Mouse (Mus musculus): ENCODE measurements around the gene Armc8. TPM values are rescaled to one million over a fixed set of nuclear protein-coding genes. Genes with fewer than 3 reads are reported as not detected.

The Armc8 gene
- polyA plus RNA-seq, 1 experiment from 2014 or later, result 60.2 TPM

DNA sequence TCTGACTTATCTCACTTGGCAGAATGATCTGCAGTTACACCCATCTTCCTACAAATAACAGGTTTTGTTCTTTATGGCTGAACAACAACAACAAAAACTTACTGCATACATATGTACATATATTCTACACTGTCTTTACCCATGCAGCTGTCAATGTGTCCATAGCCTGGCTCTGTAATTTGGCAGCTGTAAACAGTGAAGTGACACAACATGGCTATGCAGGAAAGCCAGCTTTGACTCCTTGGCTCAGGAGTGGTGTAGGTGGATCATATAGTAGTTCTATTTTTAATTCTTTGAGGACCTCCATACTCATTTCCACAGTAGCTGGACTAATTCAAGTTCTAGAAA is 9.2 kb downstream of the Armc8 start:
- Histone ChIP-seq H3K27ac (replicated peaks) (no peak overlapping the region), H3K4me2 (replicated peaks) (no peak overlapping the region), H3K9me3 (no peaks in the 10 kb centered on the region), H3K27me3 (no peaks in the 10 kb centered on the region), H3K4me1 (no peaks in the 10 kb centered on the region), H3K9ac (replicated peaks) (no peak overlapping the region), H3K36me3 (no peaks in the 10 kb centered on the region), H3K4me3 (no peak overlapping the region)
- ATAC-seq (replicated peaks), result no peak

DNA sequence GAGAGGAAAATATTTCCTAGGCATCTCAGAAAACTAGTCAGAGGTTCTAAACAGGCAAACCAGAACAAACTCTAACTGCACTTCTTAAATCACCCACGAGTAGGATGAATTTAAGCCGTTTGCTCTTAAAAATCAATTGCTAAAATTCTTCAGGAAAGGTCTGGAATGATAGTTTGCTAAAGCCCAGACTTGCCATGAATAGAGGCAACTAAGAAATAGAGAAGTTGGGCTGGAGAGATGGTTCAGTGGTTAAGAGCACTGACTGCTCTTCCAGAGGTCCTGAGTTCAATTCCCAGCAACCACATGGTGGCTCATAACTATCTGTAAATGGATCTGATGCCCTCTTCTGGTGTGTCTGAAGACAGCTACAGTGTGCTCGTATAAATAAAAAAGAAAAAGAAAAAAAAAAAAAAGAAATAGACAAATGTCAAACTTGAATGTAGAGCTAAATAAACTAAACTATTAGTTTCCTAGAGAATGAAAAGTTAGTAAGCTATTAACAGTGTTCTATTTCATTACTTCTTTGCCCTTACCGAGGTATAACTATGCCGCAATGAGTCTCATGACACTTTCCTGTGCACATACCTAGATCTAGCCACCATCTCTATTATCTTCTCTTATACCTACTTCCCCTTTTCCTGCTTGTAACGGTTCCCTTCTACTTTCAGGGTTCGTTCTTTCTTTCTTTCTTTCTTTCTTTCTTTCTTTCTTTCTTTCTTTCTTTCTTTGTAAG is 9.7 kb downstream of the Armc8 start:
- H3K9me3 ChIP-seq, result no peaks in the 10 kb centered on the region
- H3K27ac ChIP-seq (replicated peaks), result no peak overlapping the region
- no peaks in the 10 kb centered on the region for H3K27me3 ChIP-seq
- no peak overlapping the region for H3K9ac ChIP-seq (replicated peaks)
- WGBS, result 91% methylated on average over 7 of the region's 7 CpGs
- ATAC-seq (replicated peaks), result no peak
- H3K4me1 ChIP-seq, result no peaks in the 10 kb centered on the region
- no peak overlapping the region for H3K4me3 ChIP-seq
- H3K36me3 ChIP-seq, result no peaks in the 10 kb centered on the region
- no peak overlapping the region for H3K4me2 ChIP-seq (replicated peaks)

DNA sequence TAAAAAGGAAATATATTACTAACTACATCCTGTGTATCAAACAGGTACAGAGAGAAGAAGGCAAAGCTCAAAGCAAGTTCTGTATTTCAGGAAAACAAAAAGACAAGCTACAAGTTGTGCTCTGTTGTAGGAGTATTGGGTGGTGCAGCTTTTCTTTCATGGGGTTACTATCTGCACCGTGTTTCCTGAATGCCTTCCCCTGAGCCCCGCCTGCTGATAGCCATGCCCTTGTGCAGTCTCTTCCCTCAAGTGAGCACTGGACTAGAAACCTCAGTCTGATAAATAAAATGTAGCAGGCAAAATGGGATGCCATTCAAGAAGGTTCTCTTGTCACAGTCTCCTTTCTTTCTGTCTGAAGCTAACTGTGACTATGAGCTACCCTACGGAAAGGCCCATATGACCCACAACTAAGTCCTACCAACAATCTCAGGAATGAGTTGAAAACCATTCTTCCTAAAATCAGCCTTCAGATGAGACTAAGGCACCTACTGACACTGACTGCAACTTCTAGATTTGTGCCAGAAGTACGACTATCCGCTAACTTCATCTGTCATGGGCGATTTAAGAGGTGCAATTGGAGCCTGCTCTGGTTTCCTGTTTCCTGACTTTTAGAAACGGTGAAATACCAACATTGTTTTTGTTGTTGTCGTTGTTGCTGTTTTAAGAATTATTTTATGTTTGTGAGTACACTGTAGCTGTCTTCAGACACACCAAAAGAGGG is 11.0 kb downstream of the Armc8 start:
- Histone ChIP-seq H3K9ac (replicated peaks) (no peak overlapping the region), H3K9me3 (no peaks in the 10 kb centered on the region), H3K36me3 (no peaks in the 10 kb centered on the region), H3K4me3 (no peak overlapping the region), H3K4me1 (no peaks in the 10 kb centered on the region), H3K27ac (replicated peaks) (no peak overlapping the region), H3K4me2 (replicated peaks) (no peak overlapping the region), H3K27me3 (no peaks in the 10 kb centered on the region)
- 93% methylated on average over 8 of the region's 8 CpGs for WGBS
- ATAC-seq (replicated peaks), result no peak

DNA sequence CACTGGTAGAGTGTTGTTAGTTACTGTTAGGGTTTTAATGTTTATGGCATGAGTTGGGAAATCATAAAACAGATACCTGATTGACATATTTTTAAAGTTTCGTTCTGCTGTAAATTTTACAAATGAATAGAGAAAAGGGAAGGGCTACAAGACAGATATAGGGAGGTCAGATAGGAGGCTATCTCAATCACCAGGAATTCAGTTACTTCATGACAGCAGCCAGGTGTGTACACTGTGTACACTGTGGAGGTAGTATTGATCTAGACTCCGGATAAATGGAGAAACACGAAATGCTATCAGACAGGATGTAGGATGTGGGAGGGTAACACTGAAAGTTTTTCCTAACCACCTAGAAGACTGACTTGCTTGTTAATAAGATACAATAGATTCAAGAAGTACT is 13.4 kb downstream of the Armc8 start:
- no peaks in the 10 kb centered on the region for H3K9me3 ChIP-seq
- no peak overlapping the region for H3K9ac ChIP-seq (replicated peaks)
- no peaks in the 10 kb centered on the region for H3K27me3 ChIP-seq
- H3K4me1 ChIP-seq, result no peaks in the 10 kb centered on the region
- WGBS, result 96% methylated on average over 3 of the region's 3 CpGs
- H3K27ac ChIP-seq (replicated peaks), result no peak overlapping the region
- H3K36me3 ChIP-seq, result no peaks in the 10 kb centered on the region
- H3K4me2 ChIP-seq (replicated peaks), result no peak overlapping the region
- no peak overlapping the region for H3K4me3 ChIP-seq
- no peak for ATAC-seq (replicated peaks)

DNA sequence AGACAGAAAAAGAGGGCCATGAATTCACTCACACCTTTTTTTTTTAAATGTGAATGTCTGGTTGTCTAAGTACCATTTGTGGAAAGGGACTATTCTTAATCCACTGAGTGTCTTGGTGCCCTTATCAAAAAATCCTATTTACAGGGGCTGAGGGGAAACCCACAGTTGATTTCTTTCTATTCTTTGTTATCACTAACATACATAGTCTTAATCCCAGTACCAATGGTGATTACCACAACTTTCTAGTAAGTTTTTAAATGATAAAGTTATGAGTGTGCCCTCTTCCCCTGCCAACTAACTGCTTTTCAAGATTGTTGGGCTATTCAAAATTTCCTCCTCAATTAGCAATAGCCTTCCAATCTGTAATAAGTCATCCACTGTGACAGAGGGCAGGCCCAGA is 14.6 kb downstream of the Armc8 start:
- Histone ChIP-seq H3K9ac (replicated peaks) (no peak overlapping the region), H3K4me3 (no peak overlapping the region), H3K27ac (replicated peaks) (no peak overlapping the region), H3K36me3 (no peaks in the 10 kb centered on the region), H3K4me1 (no peaks in the 10 kb centered on the region), H3K9me3 (no peaks in the 10 kb centered on the region), H3K4me2 (replicated peaks) (no peak overlapping the region), H3K27me3 (no peaks in the 10 kb centered on the region)
- no peak for ATAC-seq (replicated peaks)

DNA sequence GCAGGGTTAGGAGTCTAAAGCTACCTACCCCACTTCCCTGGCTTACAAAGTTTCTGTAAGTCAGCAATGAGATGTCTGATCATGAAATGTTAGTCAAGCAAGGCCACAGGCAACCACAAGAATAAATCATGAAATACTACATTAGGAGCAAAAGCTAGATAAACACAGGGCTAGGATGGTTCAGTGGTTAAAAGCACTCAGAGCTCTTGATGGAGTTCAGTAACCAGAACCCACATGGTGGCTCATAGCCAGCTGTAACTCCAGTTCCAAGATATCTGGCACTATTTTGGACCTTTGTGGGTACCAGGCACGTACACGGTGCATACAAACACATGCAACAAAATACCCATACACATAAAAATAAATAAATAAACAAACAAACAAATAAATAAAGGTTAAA is 15.7 kb downstream of the Armc8 start:
- Histone ChIP-seq H3K4me3 (no peak overlapping the region), H3K27ac (replicated peaks) (no peak overlapping the region), H3K9me3 (no peaks in the 10 kb centered on the region), H3K27me3 (no peaks in the 10 kb centered on the region), H3K9ac (replicated peaks) (no peak overlapping the region), H3K4me2 (replicated peaks) (no peak overlapping the region), H3K4me1 (no peaks in the 10 kb centered on the region), H3K36me3 (no peaks in the 10 kb centered on the region)
- 91% methylated on average over 2 of the region's 2 CpGs for WGBS
- ATAC-seq (replicated peaks), result no peak

DNA sequence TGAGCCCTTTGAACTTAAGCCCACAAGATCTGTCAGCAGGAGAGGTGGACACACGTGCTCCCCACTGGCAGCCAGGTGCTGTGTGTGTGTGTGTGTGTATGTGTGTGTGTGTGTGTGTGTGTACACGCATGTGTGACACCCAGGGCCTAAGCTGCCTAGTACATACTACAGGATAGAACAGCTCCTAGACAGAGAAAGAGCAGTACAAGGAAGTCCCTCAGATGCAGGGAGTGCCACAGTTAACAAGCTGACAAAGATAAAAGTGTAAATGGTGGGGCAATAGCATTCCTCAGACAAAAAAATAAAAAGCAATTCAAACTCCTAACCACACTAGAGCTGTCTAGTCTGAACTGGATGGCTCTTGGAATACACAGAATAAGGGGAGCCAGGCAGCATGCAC is 16.6 kb downstream of the Armc8 start:
- ATAC-seq (replicated peaks), result no peak
- H3K4me2 ChIP-seq (replicated peaks), result no peak overlapping the region
- no peaks in the 10 kb centered on the region for H3K4me1 ChIP-seq
- H3K4me3 ChIP-seq, result no peak overlapping the region
- no peaks in the 10 kb centered on the region for H3K9me3 ChIP-seq
- H3K27ac ChIP-seq (replicated peaks), result no peak overlapping the region
- H3K36me3 ChIP-seq, result no peaks in the 10 kb centered on the region
- no peaks in the 10 kb centered on the region for H3K27me3 ChIP-seq
- no peak overlapping the region for H3K9ac ChIP-seq (replicated peaks)
- 63% methylated on average over 2 of the region's 2 CpGs for WGBS

DNA sequence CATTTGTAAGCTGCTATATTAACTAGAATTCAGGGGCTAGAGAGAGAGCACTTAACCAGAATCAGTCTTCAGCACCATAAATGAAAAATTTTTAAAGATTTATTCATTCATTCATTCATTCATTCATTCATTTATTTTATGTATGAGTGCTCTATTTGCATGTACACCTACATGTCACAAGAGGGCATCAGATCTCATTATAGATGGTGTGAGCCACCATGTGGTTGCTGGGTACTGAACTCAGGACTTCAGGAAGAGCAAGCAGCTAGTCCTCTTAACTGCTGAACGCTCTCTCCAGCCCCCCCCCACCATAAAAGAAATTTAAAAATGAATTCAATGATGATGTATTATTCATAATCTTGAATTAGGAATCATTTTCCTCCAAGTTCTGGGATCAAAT is 22.4 kb downstream of the Armc8 start:
- Histone ChIP-seq H3K9ac (replicated peaks) (no peak overlapping the region), H3K4me1 (no peaks in the 10 kb centered on the region), H3K27me3 (no peaks in the 10 kb centered on the region), H3K4me3 (no peak overlapping the region), H3K27ac (replicated peaks) (no peak overlapping the region), H3K36me3 (no peaks in the 10 kb centered on the region), H3K4me2 (replicated peaks) (no peak overlapping the region), H3K9me3 (no peaks in the 10 kb centered on the region)
- WGBS, result 95% methylated on average over 1 of the region's 1 CpGs
- no peak for ATAC-seq (replicated peaks)

DNA sequence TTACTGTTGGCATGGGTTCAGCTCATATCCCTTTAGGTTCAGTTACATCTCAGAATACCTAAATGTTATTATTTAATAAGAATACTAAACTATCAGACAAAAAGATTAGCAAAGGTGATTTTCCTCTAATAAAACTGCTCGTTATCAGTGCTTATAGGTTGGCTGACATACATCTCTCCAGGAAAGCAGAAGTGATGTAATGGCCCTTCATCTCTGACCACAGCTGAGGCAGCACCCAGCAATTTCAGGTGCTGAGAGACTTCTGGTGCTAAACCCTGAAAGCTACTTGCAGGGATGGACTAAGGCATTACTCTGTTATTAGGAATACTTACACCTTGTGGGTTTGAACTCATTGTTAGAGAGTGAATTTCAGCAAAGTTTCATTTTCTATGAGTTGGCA is 36.8 kb downstream of the Armc8 start:
- no peak overlapping the region for H3K4me3 ChIP-seq
- H3K9ac ChIP-seq (replicated peaks), result no peak overlapping the region
- ATAC-seq (replicated peaks), result no peak
- H3K9me3 ChIP-seq, result no peaks in the 10 kb centered on the region
- H3K4me1 ChIP-seq, result no peaks in the 10 kb centered on the region
- no peak overlapping the region for H3K27ac ChIP-seq (replicated peaks)
- H3K4me2 ChIP-seq (replicated peaks), result no peak overlapping the region
- WGBS, result 81% methylated on average over 1 of the region's 1 CpGs
- H3K36me3 ChIP-seq, result peaks cover 68% of the 10 kb centered on the region
- no peaks in the 10 kb centered on the region for H3K27me3 ChIP-seq

DNA sequence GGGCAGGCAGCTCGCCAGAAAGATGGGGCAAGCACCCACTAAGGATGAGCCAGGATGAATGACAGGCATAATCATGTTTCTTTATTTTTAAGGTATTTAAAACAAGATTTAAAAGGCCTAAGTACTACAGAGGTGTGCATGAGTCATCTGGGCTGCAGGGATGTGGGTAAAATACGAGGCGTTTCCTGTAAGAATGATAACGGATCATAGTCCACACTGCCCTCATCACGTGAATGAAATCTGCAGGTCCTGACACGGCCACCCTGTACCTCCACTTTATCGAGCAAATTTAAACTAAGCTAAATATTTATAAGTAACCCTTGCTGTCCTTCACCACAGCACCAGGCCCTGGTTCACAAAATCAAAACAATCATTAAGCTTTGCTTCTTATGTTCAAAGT is 62.8 kb downstream of the Armc8 start:
- Histone ChIP-seq H3K36me3 (peaks cover 10% of the 10 kb centered on the region; the same call in 1 of the 2 replicates), H3K9me3 (no peaks in the 10 kb centered on the region), H3K27ac (replicated peaks) (no peak overlapping the region), H3K4me3 (no peak overlapping the region), H3K27me3 (no peaks in the 10 kb centered on the region), H3K4me1 (no peaks in the 10 kb centered on the region), H3K9ac (replicated peaks) (no peak overlapping the region), H3K4me2 (replicated peaks) (no peak overlapping the region)
- no peak for ATAC-seq (replicated peaks)
- 95% methylated on average over 7 of the region's 7 CpGs for WGBS

DNA sequence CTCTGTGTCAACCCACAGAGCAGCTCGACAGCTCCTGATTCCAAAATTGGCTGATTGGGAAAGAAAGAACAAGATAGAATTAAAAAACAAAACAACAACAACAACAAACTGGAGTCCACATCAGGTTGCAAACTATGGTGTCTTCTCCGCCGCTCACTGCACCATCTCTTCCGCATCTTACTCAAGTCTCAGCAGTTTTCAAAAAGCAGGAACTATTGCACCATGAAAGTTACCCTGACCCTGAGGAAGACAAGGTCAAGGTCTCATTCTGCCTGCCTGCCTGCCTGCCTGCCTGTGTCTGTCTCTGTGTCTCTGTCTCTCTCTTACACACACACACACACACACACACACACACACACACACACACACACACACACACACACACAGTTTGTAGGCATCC is 69.4 kb downstream of the Armc8 start:
- Histone ChIP-seq H3K27ac (replicated peaks) (no peak overlapping the region), H3K9me3 (no peaks in the 10 kb centered on the region), H3K27me3 (no peaks in the 10 kb centered on the region), H3K4me2 (replicated peaks) (no peak overlapping the region), H3K36me3 (peaks cover 27% of the 10 kb centered on the region), H3K9ac (replicated peaks) (no peak overlapping the region), H3K4me1 (no peaks in the 10 kb centered on the region), H3K4me3 (no peak overlapping the region)
- ATAC-seq (replicated peaks), result no peak
- WGBS, result 95% methylated on average over 4 of the region's 4 CpGs

DNA sequence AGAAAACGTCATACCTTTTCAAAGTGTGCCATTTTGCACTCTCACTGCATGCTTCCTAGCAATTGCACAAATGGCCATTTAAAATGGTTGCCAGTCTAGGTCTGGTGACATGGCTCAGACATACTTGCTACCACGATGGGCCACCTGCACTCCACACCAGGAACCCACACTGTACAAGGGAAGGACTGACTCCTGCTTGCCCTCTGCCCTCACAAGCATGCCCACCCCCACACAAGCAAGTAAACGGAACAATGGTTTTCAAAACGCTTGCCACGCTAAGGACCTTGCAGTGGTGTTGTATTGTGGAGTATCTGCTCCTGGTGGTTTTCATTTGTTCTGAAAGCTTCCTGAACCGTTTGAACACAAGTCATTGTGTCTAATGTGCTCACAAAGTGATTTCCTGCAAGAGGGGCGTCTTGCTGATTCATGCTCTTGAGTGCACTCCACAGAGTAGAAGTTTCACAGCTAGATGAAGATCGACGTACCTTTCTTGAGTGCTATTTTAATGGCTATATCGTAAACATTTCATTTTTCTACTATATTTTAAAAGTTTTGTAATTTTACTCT is 76.0 kb downstream of the Armc8 start:
- no peaks in the 10 kb centered on the region for H3K4me1 ChIP-seq
- no peaks in the 10 kb centered on the region for H3K9me3 ChIP-seq
- H3K4me2 ChIP-seq (replicated peaks), result no peak overlapping the region
- WGBS, result 80% methylated on average over 10 of the region's 10 CpGs
- no peak overlapping the region for H3K4me3 ChIP-seq
- ATAC-seq (replicated peaks), result no peak
- H3K27ac ChIP-seq (replicated peaks), result no peak overlapping the region
- H3K27me3 ChIP-seq, result no peaks in the 10 kb centered on the region
- no peak overlapping the region for H3K9ac ChIP-seq (replicated peaks)
- H3K36me3 ChIP-seq, result peaks cover 28% of the 10 kb centered on the region

DNA sequence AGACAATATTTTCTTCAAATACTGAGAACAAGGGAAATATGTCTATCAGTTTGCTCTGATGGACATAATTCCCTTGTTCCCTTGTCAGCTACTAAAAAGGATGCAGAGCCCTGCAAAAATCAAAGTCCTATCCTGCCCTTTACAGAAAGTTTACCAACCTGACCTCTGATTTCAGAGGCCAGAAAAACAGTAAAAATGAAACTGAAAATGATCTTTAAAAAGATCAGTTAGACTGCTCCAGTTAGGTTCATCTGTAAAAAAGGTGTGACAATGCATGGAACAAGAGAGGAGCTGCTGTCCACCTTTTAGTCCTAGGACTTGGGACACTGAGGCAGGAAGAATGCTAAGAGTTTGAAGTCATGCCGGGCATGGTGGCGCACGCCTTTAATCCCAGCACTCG is 77.6 kb downstream of the Armc8 start:
- no peak for ATAC-seq (replicated peaks)
- 97% methylated on average over 4 of the region's 4 CpGs for WGBS
- H3K9ac ChIP-seq (replicated peaks), result no peak overlapping the region
- H3K4me2 ChIP-seq (replicated peaks), result no peak overlapping the region
- no peaks in the 10 kb centered on the region for H3K4me1 ChIP-seq
- no peak overlapping the region for H3K27ac ChIP-seq (replicated peaks)
- no peak overlapping the region for H3K4me3 ChIP-seq
- no peaks in the 10 kb centered on the region for H3K27me3 ChIP-seq
- H3K36me3 ChIP-seq, result peaks cover 33% of the 10 kb centered on the region
- no peaks in the 10 kb centered on the region for H3K9me3 ChIP-seq

Measured in forebrain, embryonic 15.5 days (tissue).